Mouse (Mus musculus): ENCODE measurements around the gene Tsr1. TPM values are rescaled to one million over a fixed set of nuclear protein-coding genes. Genes with fewer than 3 reads are reported as not detected.

The Tsr1 gene
- polyA plus RNA-seq, 1 experiment from 2014 or later: 54.8 TPM

DNA sequence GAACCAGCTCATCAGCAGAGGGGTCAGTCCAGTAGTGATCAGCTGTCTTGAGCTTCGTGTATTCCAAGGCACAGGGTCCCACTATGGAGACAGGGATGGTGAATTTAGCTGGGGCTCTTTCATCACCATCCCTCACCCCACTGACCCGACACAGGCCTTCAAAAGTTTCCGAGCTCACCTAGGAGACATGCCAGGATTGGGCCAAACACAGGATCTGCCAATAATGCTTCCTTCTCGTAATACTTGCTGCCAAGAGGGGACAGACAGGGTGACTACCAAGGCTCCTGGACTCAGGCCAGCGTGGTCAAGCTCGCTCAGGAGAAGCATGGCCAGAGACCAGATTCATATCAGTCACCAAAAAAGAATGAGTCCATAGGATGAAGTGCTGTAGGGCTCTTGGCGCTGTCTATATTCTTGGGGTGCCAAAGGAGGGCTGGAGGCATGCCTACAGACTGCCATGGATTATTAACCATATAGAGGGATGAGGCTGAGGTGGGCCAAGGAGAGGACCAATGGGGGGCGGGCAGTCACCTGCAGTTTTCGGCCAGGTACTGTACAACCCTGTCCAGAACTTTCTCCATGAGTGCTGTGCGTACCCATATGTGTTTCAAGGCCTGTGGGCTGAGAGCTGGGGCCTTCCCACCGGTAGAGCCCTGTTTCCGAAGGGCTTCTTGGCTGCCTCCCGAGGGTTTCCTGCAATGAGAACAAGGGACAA lies 29.7 kb upstream of the Tsr1 start:
- no peak for ATAC-seq (ENCODE audit: low FRiP score, low TSS enrichment)
- H3K4me2 ChIP-seq (replicated peaks; ENCODE audit: low read depth, low read length): no peak overlapping the region
- no peak overlapping the region for H3K9ac ChIP-seq (ENCODE audit: low read depth, low read length)
- no peak overlapping the region for H3K27ac ChIP-seq (ENCODE audit: low read depth, low read length)
- 0 out of 2 replicates have a peak, but pooled peaks cover 4% of the 10 kb centered on the region for H3K4me1 ChIP-seq (ENCODE audit: control insufficient read depth, insufficient read depth, low read length)
- no peaks in the 10 kb centered on the region for H3K9me3 ChIP-seq (ENCODE audit: control insufficient read depth, low read length)
- no peaks in the 10 kb centered on the region for H3K36me3 ChIP-seq (ENCODE audit: control insufficient read depth, insufficient read depth, low read length)
- 89% methylated on average over 13 of the region's 13 CpGs for WGBS
- no peaks in the 10 kb centered on the region for H3K27me3 ChIP-seq (ENCODE audit: control insufficient read depth, insufficient read depth, low read length)
- H3K4me3 ChIP-seq (ENCODE audit: low read length): no peak overlapping the region

DNA sequence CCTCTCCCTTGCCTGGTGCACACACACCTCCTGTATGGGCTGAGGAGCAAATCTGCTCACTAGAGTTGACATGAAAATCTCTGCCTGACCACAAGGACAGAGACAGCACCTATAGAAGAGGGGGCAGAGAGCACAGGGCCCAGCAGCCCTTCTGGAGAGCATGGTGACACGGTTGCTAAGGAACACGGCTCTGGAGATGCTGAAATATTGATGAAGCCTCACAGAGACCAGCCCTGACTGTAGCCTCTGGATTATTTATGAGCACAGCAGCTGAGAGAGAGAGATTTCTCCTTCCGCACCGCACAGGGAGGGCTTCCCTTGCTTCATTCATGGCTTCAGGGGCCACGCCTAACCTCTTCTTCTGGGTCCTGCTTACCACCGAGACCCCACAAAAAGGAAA lies 28.3 kb upstream of the Tsr1 start:
- H3K9ac ChIP-seq (ENCODE audit: low read depth, low read length): no peak overlapping the region
- no peak overlapping the region for H3K4me2 ChIP-seq (replicated peaks; ENCODE audit: low read depth, low read length)
- H3K9me3 ChIP-seq (ENCODE audit: control insufficient read depth, low read length): no peaks in the 10 kb centered on the region
- no peaks in the 10 kb centered on the region for H3K36me3 ChIP-seq (ENCODE audit: control insufficient read depth, insufficient read depth, low read length)
- no peak overlapping the region for H3K4me3 ChIP-seq (ENCODE audit: low read length)
- ATAC-seq (ENCODE audit: low FRiP score, low TSS enrichment): no peak
- no peak overlapping the region for H3K27ac ChIP-seq (ENCODE audit: low read depth, low read length)
- WGBS: 75% methylated on average over 6 of the region's 6 CpGs
- no peaks in the 10 kb centered on the region for H3K27me3 ChIP-seq (ENCODE audit: control insufficient read depth, insufficient read depth, low read length)
- H3K4me1 ChIP-seq (ENCODE audit: control insufficient read depth, insufficient read depth, low read length): peaks cover 6% of the 10 kb centered on the region; the same call in 1 of the 2 replicates

DNA sequence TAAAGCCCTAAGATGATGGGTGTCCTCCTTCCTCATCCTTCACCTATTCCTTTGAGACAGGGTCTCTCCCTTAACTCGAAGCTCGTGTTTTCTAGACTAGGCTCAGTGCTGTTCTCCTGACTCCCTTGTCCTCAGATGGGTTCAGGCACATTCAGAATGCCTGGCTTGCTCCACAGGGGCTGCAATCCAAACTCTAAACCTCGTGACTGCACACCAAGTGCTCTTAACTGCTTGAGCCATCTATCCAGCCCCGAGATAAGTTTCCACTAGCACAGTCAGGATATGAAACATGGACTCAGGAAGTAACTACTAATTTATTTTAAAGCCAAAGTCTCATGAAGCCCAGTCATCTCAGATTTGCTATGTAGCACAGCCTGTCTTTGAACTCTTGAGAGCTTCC lies 27.3 kb upstream of the Tsr1 start:
- Histone ChIP-seq H3K4me2 (replicated peaks; ENCODE audit: low read depth, low read length) (no peak overlapping the region), H3K9me3 (ENCODE audit: control insufficient read depth, low read length) (no peaks in the 10 kb centered on the region), H3K4me3 (ENCODE audit: low read length) (no peak overlapping the region), H3K36me3 (ENCODE audit: control insufficient read depth, insufficient read depth, low read length) (no peaks in the 10 kb centered on the region), H3K27ac (ENCODE audit: low read depth, low read length) (no peak overlapping the region), H3K4me1 (ENCODE audit: control insufficient read depth, insufficient read depth, low read length) (peaks cover 6% of the 10 kb centered on the region; the same call in 1 of the 2 replicates), H3K9ac (ENCODE audit: low read depth, low read length) (no peak overlapping the region), H3K27me3 (ENCODE audit: control insufficient read depth, insufficient read depth, low read length) (no peaks in the 10 kb centered on the region)
- no peak for ATAC-seq (ENCODE audit: low FRiP score, low TSS enrichment)
- WGBS: 63% methylated on average over 4 of the region's 4 CpGs

DNA sequence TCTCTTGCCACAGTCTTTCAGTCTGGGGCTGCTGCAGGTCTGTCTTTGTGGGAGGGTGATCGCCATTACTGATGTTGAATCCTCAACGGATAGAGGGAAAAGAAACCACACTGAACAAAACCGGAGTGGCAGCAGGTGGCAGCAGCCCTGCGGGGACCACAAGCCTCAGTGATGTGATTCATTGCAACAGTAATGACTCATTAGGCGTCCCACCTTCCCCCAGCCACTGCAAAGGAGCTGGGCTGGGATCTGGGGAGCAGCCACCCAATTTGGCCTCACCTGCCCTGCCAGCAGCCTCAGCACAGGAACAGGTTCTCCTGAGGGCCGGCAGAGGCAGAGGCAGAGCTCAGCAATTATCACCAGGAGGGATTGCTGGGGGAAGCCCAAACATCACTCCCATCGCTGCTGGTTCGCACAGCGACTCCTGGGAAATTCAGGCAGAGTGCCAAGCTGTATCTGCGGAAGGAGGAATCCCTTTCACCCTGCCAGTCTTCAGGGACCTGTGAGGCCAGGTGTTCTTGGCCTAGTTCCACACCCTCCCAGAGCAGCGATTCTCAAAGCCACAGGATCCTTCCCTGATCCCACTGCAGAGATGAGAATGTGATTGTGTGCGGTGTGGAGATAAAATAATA lies 26.8 kb upstream of the Tsr1 start:
- peaks cover 6% of the 10 kb centered on the region; the same call in 1 of the 2 replicates for H3K4me1 ChIP-seq (ENCODE audit: control insufficient read depth, insufficient read depth, low read length)
- no peak overlapping the region for H3K27ac ChIP-seq (ENCODE audit: low read depth, low read length)
- H3K27me3 ChIP-seq (ENCODE audit: control insufficient read depth, insufficient read depth, low read length): no peaks in the 10 kb centered on the region
- no peak overlapping the region for H3K4me2 ChIP-seq (replicated peaks; ENCODE audit: low read depth, low read length)
- ATAC-seq (ENCODE audit: low FRiP score, low TSS enrichment): no peak
- no peak overlapping the region for H3K4me3 ChIP-seq (ENCODE audit: low read length)
- H3K36me3 ChIP-seq (ENCODE audit: control insufficient read depth, insufficient read depth, low read length): no peaks in the 10 kb centered on the region
- no peak overlapping the region for H3K9ac ChIP-seq (ENCODE audit: low read depth, low read length)
- H3K9me3 ChIP-seq (ENCODE audit: control insufficient read depth, low read length): no peaks in the 10 kb centered on the region
- WGBS: 34% methylated on average over 12 of the region's 12 CpGs

DNA sequence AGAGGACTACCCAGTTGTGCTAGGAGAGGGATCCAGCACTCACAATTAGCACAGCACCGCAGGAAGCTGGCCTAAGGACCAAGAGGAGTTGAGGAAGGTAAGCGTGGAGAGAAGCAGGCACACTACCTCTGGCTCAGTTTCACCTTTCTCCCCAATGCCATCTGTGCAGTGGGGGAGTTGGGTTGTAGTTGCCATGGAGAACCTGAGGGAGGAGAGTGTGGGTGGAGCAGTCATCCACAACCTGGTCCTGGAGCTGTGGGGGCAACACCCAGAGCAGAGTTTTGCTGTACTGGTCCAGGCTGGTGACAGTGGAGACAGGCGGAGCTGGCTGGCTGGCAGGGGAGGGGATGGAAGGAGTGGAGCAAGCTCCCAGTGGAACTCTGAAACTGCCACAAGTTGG lies 23.2 kb upstream of the Tsr1 start:
- WGBS: 36% methylated on average over 3 of the region's 3 CpGs
- Histone ChIP-seq H3K4me2 (replicated peaks; ENCODE audit: low read depth, low read length) (no peak overlapping the region), H3K4me3 (ENCODE audit: low read length) (no peak overlapping the region), H3K4me1 (ENCODE audit: control insufficient read depth, insufficient read depth, low read length) (peaks cover 6% of the 10 kb centered on the region; the same call in 1 of the 2 replicates), H3K27me3 (ENCODE audit: control insufficient read depth, insufficient read depth, low read length) (no peaks in the 10 kb centered on the region), H3K9ac (ENCODE audit: low read depth, low read length) (no peak overlapping the region), H3K36me3 (ENCODE audit: control insufficient read depth, insufficient read depth, low read length) (no peaks in the 10 kb centered on the region), H3K9me3 (ENCODE audit: control insufficient read depth, low read length) (no peaks in the 10 kb centered on the region), H3K27ac (ENCODE audit: low read depth, low read length) (no peak overlapping the region)
- ATAC-seq (ENCODE audit: low FRiP score, low TSS enrichment): peak; percentile 70; the same call in 1 of the 2 replicates

DNA sequence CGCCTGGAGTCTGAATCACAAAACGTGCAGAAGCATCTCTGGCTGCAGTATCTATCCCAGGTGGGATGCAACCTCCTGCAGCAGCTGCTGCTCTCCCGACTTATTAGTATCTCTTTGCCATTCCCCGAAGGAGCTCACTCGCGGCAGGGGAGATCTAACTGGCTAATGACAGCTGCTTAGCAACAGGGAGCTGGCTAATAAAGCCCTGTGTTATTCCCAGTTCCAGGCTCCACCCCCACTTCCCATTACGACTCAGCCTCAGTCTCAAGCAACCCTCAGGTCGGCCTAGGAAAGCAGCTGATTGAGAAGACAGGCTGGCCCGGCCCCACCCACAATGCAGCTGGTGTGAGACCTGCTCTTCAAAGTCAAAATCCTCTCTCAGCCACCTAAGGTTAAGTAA lies 21.1 kb upstream of the Tsr1 start:
- Histone ChIP-seq H3K4me3 (ENCODE audit: low read length) (no peak overlapping the region), H3K4me1 (ENCODE audit: control insufficient read depth, insufficient read depth, low read length) (peaks cover 2% of the 10 kb centered on the region; the same call in 1 of the 2 replicates), H3K4me2 (replicated peaks; ENCODE audit: low read depth, low read length) (no peak overlapping the region), H3K27ac (ENCODE audit: low read depth, low read length) (no peak overlapping the region), H3K27me3 (ENCODE audit: control insufficient read depth, insufficient read depth, low read length) (no peaks in the 10 kb centered on the region), H3K36me3 (ENCODE audit: control insufficient read depth, insufficient read depth, low read length) (no peaks in the 10 kb centered on the region), H3K9me3 (ENCODE audit: control insufficient read depth, low read length) (no peaks in the 10 kb centered on the region), H3K9ac (ENCODE audit: low read depth, low read length) (no peak overlapping the region)
- ATAC-seq (ENCODE audit: low FRiP score, low TSS enrichment): peak; percentile 63
- 3% methylated on average over 9 of the region's 9 CpGs for WGBS

DNA sequence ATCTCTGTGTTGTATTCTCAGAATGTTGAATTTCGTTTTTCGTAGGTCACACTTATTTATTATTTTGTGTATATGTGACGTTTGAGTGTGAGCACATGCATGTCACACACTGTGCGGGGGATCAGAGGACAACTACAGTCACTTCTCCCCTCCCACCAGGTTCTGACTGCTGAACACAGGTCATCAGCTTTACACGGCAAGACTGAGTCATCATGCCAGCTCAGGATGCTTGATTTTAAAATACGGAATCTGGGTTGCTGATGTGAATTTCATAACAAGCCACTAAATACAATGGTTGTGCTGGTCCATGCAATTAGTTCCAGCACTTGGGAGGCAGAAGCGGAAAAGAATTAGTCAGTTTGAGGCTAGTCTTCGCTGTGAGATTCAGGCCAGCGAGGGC lies 16.9 kb upstream of the Tsr1 start:
- H3K27ac ChIP-seq (ENCODE audit: low read depth, low read length): no peak overlapping the region
- no peak overlapping the region for H3K4me3 ChIP-seq (ENCODE audit: low read length)
- no peaks in the 10 kb centered on the region for H3K9me3 ChIP-seq (ENCODE audit: control insufficient read depth, low read length)
- H3K9ac ChIP-seq (ENCODE audit: low read depth, low read length): no peak overlapping the region
- H3K36me3 ChIP-seq (ENCODE audit: control insufficient read depth, insufficient read depth, low read length): no peaks in the 10 kb centered on the region
- H3K27me3 ChIP-seq (ENCODE audit: control insufficient read depth, insufficient read depth, low read length): no peaks in the 10 kb centered on the region
- no peak for ATAC-seq (ENCODE audit: low FRiP score, low TSS enrichment)
- no peak overlapping the region for H3K4me2 ChIP-seq (replicated peaks; ENCODE audit: low read depth, low read length)
- 85% methylated on average over 9 of the region's 9 CpGs for WGBS
- H3K4me1 ChIP-seq (ENCODE audit: control insufficient read depth, insufficient read depth, low read length): no peaks in the 10 kb centered on the region

DNA sequence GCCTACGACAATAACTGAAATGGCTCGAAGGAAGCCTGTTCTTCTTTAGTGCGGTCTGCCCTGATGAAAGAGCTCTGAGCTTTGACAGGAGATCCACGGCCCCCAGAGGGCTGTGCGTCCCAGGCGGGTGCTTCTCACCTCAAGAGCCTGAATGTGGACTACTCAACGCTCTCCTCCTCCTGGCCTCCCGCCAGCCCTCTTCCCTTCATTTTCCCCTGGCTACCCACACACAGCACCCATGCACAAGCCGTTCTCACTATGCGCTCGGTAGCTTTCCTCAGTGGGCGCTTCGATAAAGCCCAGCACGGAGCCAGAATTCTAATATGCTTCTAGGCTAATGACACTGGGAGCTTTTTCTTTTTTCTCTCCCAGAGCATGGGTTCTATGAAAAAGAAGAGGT lies 15.9 kb upstream of the Tsr1 start:
- Histone ChIP-seq H3K4me2 (replicated peaks; ENCODE audit: low read depth, low read length) (no peak overlapping the region), H3K27ac (ENCODE audit: low read depth, low read length) (no peak overlapping the region), H3K9me3 (ENCODE audit: control insufficient read depth, low read length) (no peaks in the 10 kb centered on the region), H3K4me3 (ENCODE audit: low read length) (no peak overlapping the region), H3K27me3 (ENCODE audit: control insufficient read depth, insufficient read depth, low read length) (no peaks in the 10 kb centered on the region), H3K9ac (ENCODE audit: low read depth, low read length) (no peak overlapping the region), H3K36me3 (ENCODE audit: control insufficient read depth, insufficient read depth, low read length) (no peaks in the 10 kb centered on the region), H3K4me1 (ENCODE audit: control insufficient read depth, insufficient read depth, low read length) (no peaks in the 10 kb centered on the region)
- ATAC-seq (ENCODE audit: low FRiP score, low TSS enrichment): no peak
- WGBS: 75% methylated on average over 14 of the region's 14 CpGs

DNA sequence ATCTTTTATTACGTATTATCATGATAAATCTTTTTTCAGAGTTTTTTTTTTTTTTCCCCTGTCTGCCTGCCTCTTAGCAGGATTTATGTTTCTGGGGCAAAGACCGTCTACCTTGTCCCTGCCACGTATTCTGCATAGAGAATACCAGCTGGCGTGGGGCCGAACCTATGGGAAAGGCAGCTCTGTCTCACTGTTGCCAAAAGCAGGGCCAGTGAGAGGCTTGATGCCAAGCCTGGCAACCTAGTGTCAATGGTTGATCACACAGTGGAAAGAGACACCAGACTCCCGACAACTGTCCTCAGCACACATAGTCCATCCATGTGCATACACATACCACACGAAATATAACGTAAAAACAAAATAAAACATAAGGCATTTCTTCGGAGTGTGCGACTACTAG lies 14.8 kb upstream of the Tsr1 start:
- Histone ChIP-seq H3K27me3 (ENCODE audit: control insufficient read depth, insufficient read depth, low read length) (no peaks in the 10 kb centered on the region), H3K4me3 (ENCODE audit: low read length) (no peak overlapping the region), H3K9ac (ENCODE audit: low read depth, low read length) (no peak overlapping the region), H3K4me2 (replicated peaks; ENCODE audit: low read depth, low read length) (no peak overlapping the region), H3K4me1 (ENCODE audit: control insufficient read depth, insufficient read depth, low read length) (no peaks in the 10 kb centered on the region), H3K27ac (ENCODE audit: low read depth, low read length) (no peak overlapping the region), H3K9me3 (ENCODE audit: control insufficient read depth, low read length) (no peaks in the 10 kb centered on the region), H3K36me3 (ENCODE audit: control insufficient read depth, insufficient read depth, low read length) (no peaks in the 10 kb centered on the region)
- no peak for ATAC-seq (ENCODE audit: low FRiP score, low TSS enrichment)
- 91% methylated on average over 10 of the region's 10 CpGs for WGBS
